Mouse (Mus musculus): Measurements from ENCODE around the gene Cep295. TPM values are rescaled to one million over a fixed set of nuclear protein-coding genes. Genes with fewer than 3 reads are reported as not detected.

Cep295 gene
- total and polyA plus RNA-seq, 3 experiments: 57.0 to 1,483 (median 73.3) TPM

DNA sequence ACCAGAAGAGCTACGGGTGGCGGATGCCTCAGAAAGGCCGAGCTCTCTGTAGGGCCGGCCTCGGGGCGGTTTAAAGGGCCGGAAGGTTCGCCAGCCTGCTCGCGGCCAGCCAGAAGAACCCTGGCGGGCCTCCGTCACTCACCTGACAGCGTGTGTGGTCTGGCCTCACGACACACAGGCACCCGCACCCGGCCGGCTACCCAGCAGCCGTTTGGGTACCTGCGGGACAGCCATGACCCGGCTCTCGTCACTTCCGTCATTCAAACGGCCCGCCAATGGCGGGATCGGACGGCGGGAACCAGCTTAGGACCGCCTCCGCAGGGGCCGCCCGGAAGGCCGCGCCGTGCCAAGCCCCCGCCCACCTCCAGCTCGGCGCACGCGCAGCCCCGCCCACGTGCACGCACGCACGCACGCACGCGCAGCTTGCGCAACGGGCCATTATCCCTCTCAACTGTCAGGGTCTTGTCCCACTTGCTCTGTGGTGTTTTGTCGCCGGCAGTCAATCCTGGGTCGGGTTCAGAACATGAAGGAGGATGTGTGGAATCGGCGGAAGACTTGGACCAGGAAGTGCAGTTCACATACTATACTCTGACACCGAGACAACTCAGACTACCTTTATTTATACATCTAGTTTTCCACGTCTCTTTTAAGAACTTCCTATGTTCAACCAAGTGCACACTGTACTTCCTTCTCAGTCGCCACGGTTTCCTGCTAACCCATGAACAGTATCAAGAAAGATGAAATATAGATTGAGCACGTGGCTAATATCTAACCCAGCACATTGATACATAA, at the start of gene Cep295 (continued):
- peak; percentile 94 for TF ChIP-seq SIN3A (IDR thresholded peaks at IDR 0.05; ENCODE audit: low read length)
- TF ChIP-seq TAL1 (IDR thresholded peaks at IDR 0.05; ENCODE audit: low read length): no peak
- TF ChIP-seq JUND (IDR thresholded peaks at IDR 0.05; ENCODE audit: low read depth, low read length): peak; percentile 74; the same call in 1 of the 2 replicates
- peak in 1 of 3 experiments; percentile 18; a peak in 1 of 6 replicates for TF ChIP-seq CTCF (IDR thresholded peaks at IDR 0.05 in 2 of 3, conservative IDR thresholded peaks at IDR 0.05 in 1 of 3; ENCODE audit: control insufficient read depth in 1 of 3, insufficient read depth in 1 of 3, low read depth in 2 of 3, low read length in 3 of 3, poor library complexity in 1 of 3, severe bottlenecking in 1 of 3)
- peak; percentile 56 for TF ChIP-seq ZNF384 (IDR thresholded peaks at IDR 0.05; ENCODE audit: low read depth, low read length)

DNA sequence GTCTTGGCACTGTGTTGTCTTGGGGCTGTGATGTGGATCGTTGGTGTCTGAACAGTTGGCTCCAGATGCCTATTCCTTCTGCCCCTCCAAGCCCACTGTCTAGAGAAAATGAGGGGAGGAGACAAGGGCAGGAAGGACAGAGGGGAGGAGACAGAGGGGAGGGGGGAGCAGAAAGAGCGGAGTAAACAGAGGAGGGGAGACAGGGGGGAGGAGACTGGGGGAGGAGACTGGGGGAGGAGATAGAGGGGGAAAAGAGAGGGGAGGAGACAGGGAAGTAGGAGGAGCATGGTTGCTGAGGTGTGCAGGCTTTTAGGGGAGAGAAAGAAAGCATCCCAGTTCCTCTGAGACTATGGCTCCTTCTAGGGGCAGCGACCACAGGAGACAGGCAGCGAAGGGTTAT, 40.0 kb upstream of the Cep295 start:
- DNase-seq (ENCODE audit: low read depth, low spot score): no peak
- no peaks in the 10 kb centered on the region for H3K4me1 ChIP-seq (ENCODE audit: control insufficient read depth in 1 of 2, insufficient read depth in 2 of 2, low read length in 2 of 2)
- H3K9ac ChIP-seq (ENCODE audit: control insufficient read depth, low read depth, low read length, poor library complexity, severe bottlenecking): no peak overlapping the region
- no peaks in the 10 kb centered on the region; a peak in 1 of 4 replicates for H3K27me3 ChIP-seq (ENCODE audit: control insufficient read depth in 1 of 2, insufficient read depth in 2 of 2, low read length in 2 of 2)
- no peak overlapping the region for H3K27ac ChIP-seq (ENCODE audit: control insufficient read depth, low read depth, low read length)
- H3K79me2 ChIP-seq (ENCODE audit: control insufficient read depth, insufficient read depth, low read length, poor library complexity): no peaks in the 10 kb centered on the region
- TF ChIP-seq MAZ (IDR thresholded peaks at IDR 0.05; ENCODE audit: low read depth, low read length) (no peak), CHD1 (IDR thresholded peaks at IDR 0.05; ENCODE audit: low read depth, low read length) (no peak), GATA1 (IDR thresholded peaks at IDR 0.05; ENCODE audit: low read depth, low read length) (no peak), USF2 (IDR thresholded peaks at IDR 0.05; ENCODE audit: borderline replicate concordance in 1 of 2, insufficient read depth in 1 of 2, low read depth in 1 of 2, low read length in 2 of 2) (no peak), BHLHE40 (IDR thresholded peaks at IDR 0.05; ENCODE audit: borderline replicate concordance, low read depth, low read length) (no peak), CHD2 (IDR thresholded peaks at IDR 0.05; ENCODE audit: low read length) (no peak), EP300 (IDR thresholded peaks at IDR 0.05; ENCODE audit: low read depth in 1 of 2, low read length in 2 of 2) (no peak), RCOR1 (IDR thresholded peaks at IDR 0.05; ENCODE audit: low read depth, low read length) (no peak), GABPA (IDR thresholded peaks at IDR 0.05; ENCODE audit: low read depth, low read length) (no peak), MAFK (IDR thresholded peaks at IDR 0.05; ENCODE audit: borderline replicate concordance, low read depth, low read length) (no peak), MAX (IDR thresholded peaks at IDR 0.05; ENCODE audit: low read length) (no peak), JUND (IDR thresholded peaks at IDR 0.05; ENCODE audit: low read depth, low read length) (no peak), CTCF (IDR thresholded peaks at IDR 0.05 in 2 of 3, conservative IDR thresholded peaks at IDR 0.05 in 1 of 3; ENCODE audit: control insufficient read depth in 1 of 3, insufficient read depth in 1 of 3, low read depth in 2 of 3, low read length in 3 of 3, poor library complexity in 1 of 3, severe bottlenecking in 1 of 3) (no peak), UBTF (IDR thresholded peaks at IDR 0.05; ENCODE audit: borderline replicate concordance, insufficient read depth, low read depth, low read length) (no peak)
- H3K36me3 ChIP-seq (ENCODE audit: control insufficient read depth in 1 of 2, insufficient read depth in 2 of 2, low read length in 2 of 2): no peaks in the 10 kb centered on the region
- H3K4me3 ChIP-seq (ENCODE audit: control insufficient read depth in 1 of 2, insufficient read depth in 1 of 2, low read depth in 2 of 2, low read length in 2 of 2): no peak overlapping the region
- H3K9me3 ChIP-seq (replicated peaks; ENCODE audit: insufficient read depth, low read length): no peaks in the 10 kb centered on the region

All from MEL (cell line).